Mouse (Mus musculus): ENCODE data around the gene Cdk15. TPM values are rescaled to one million over a fixed set of nuclear protein-coding genes. Genes with fewer than 3 reads are reported as not detected.
A peak's percentile ranks its signal among the peaks of the same experiment; 100 is the strongest.

Gene Cdk15
- polyA plus RNA-seq, 1 experiment from 2014 or later = 1.3 TPM

DNA sequence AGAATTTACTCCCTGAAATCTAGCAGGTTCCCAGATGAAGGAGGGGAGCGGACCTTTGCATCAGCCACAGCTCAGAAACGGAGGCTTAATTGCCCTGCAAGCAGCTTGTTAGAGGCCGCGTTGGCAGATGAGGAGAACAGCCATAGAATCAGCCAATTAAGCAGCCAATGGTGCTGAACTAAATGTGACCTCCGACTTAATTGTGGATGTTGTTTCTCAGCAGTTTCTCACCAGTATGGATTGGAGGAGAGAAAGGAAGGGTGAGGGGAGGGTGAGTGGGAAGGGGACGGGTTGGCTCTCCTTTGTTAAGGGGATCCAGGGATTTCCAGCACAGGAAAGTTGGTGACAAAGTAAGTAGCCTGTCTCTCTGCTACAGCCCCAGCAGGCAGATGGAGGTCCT is 137.9 kb downstream of the Cdk15 start:
- H3K9me3 ChIP-seq = no peaks in the 10 kb centered on the region
- no peak for DNase-seq (ENCODE audit: low spot score)
- no peaks in the 10 kb centered on the region for H3K36me3 ChIP-seq
- H3K4me3 ChIP-seq = no peak overlapping the region
- WGBS = 26% methylated on average over 6 of the region's 6 CpGs
- peak overlapping the region; percentile 84 for H3K27ac ChIP-seq
- no peaks in the 10 kb centered on the region for H3K27me3 ChIP-seq (ENCODE audit: insufficient read depth, poor library complexity, severe bottlenecking)
- H3K4me1 ChIP-seq (replicated peaks) = peaks cover 54% of the 10 kb centered on the region

DNA sequence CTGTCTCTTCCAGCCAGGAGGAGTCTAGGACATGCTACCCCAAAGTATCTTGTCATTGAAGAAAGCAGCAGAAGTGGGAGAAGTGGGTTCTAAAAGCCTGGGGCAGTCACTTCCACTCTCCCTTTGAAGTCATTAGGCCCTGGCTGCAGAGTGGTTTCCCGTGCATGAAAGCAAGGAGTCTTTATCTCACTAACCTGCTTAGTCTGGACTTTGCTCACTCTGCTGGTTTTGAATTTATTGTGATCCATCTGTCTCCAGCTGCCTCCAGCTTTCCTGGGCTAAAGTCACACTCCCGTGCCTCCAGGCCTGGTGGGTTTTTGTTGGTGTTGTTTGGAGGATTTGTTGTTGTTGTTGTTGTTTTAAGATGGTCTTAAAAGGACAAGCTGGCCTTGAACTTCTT is 139.3 kb downstream of the Cdk15 start:
- no peaks in the 10 kb centered on the region for H3K36me3 ChIP-seq
- H3K27me3 ChIP-seq (ENCODE audit: insufficient read depth, poor library complexity, severe bottlenecking) = no peaks in the 10 kb centered on the region
- peaks cover 59% of the 10 kb centered on the region for H3K4me1 ChIP-seq (replicated peaks)
- DNase-seq (ENCODE audit: low spot score) = no peak
- peak overlapping the region; percentile 84; the same call in 1 of the 2 replicates for H3K27ac ChIP-seq
- H3K4me3 ChIP-seq = no peak overlapping the region
- no peaks in the 10 kb centered on the region for H3K9me3 ChIP-seq
- WGBS = 48% methylated on average over 2 of the region's 2 CpGs

DNA sequence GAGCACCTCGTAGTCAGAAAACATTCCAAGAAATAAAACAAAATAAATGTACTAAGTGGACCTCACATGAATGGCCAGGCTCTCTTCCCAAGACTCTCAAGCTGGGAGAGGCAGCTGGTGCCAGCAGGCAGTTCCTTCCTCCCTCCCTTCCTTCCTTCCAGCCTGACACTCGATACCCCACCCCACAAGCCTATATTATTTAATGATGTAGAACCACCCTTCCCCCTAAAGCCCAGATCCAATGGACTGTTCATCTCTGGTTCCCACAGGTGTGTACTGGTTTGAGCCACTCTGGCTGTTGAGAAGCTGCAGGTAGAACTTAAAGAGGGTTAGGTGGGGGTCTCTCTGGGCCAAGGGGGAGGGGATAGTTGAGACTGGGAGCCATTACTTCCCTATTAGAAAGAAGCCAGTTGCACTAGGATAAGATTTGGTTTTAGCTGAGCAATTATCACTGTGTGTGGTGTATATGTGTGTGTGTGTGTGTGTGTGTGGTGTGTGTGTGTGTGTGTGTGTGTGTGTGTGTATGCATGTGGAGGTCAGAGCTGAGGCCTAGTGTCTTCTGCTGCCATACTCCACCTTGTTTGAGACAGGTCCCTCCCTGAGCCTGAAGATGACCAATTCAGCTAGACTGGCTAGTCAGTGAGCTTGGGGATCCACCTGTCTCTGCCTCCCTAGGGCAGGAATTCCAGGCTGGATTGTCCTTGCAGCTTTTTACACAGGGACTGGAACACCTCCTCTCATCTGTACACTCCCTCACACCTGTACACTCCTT is 143.0 kb downstream of the Cdk15 start:
- peaks cover 50% of the 10 kb centered on the region for H3K4me1 ChIP-seq (replicated peaks)
- H3K27me3 ChIP-seq (ENCODE audit: insufficient read depth, poor library complexity, severe bottlenecking) = no peaks in the 10 kb centered on the region
- no peak overlapping the region for H3K27ac ChIP-seq
- H3K4me3 ChIP-seq = no peak overlapping the region
- H3K9me3 ChIP-seq = no peaks in the 10 kb centered on the region
- H3K36me3 ChIP-seq = no peaks in the 10 kb centered on the region
- peak; percentile 24 for DNase-seq (ENCODE audit: low spot score)
- WGBS = 54% methylated on average over 2 of the region's 2 CpGs

DNA sequence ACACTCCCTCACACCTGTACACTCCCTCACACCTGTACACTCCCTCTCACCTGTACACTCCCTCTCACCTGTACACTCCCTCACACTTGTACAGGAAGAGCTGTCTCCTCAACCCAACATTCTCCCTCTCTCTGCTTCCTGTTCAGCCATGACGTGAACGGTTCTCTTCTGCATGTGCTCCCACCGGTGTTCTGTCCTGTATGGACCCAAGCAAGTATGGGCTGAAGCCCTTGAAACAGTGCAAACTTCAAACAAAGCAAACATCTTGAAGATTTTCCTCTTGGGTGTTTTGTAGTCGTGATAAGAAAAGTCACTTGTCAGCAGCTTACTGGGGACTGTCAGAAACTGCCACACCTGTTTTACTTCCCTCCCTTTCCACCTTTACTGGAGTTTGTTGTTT is 144.5 kb downstream of the Cdk15 start:
- Histone ChIP-seq H3K4me1 (replicated peaks) (peaks cover 43% of the 10 kb centered on the region), H3K27ac (no peak overlapping the region), H3K27me3 (ENCODE audit: insufficient read depth, poor library complexity, severe bottlenecking) (0 out of 2 replicates have a peak, but pooled peaks cover 6% of the 10 kb centered on the region), H3K4me3 (no peak overlapping the region), H3K9me3 (no peaks in the 10 kb centered on the region), H3K36me3 (no peaks in the 10 kb centered on the region)
- DNase-seq (ENCODE audit: low spot score) = no peak
- WGBS = 81% methylated on average over 4 of the region's 4 CpGs

Other genes starting within 250 kb of the Cdk15 start
- gene C2cd6, start 162.0 kb upstream of the Cdk15 start, polyA plus RNA-seq (2016; fragmentation: Nextera tagmentation; extraction: Ambion mirVana) = not detected in 2 replicates
- 40.1 and 46.5 TPM in 2 replicates for gene Tmem237, start 136.5 kb upstream of the Cdk15 start, polyA plus RNA-seq (2016; fragmentation: Nextera tagmentation; extraction: Ambion mirVana)
- 0.22 and 0.51 TPM in 2 replicates for gene Mpp4, start 93.5 kb upstream of the Cdk15 start, polyA plus RNA-seq (2016; fragmentation: Nextera tagmentation; extraction: Ambion mirVana)
- gene Als2, start 19.7 kb upstream of the Cdk15 start, polyA plus RNA-seq (2016; fragmentation: Nextera tagmentation; extraction: Ambion mirVana) = 17.5 and 18.0 TPM in 2 replicates
- gene Fzd7, start 225.5 kb downstream of the Cdk15 start, polyA plus RNA-seq (2016; fragmentation: Nextera tagmentation; extraction: Ambion mirVana) = 14.4 and 16.1 TPM in 2 replicates

All from hindbrain, embryonic 10.5 days (tissue).